Mouse (Mus musculus): ENCODE results near the gene Man2c1. TPM values are rescaled to one million over a fixed set of nuclear protein-coding genes. Genes with fewer than 3 reads are reported as not detected.

The Man2c1 gene
- 35.2 and 39.5 TPM in 2 replicates for polyA plus RNA-seq (2015; fragmentation: Nextera tagmentation; extraction: Ambion mirVana)

GRCm38 (mm10) chr9:57130577-57131433 is at the start of gene Man2c1:
TSS of gene Man2c1 (plus strand) at chr9:57130690.
- Histone ChIP-seq H3K4me1 (replicated peaks; ENCODE audit: control insufficient read depth, insufficient read depth) (no peaks in the 10 kb centered on the region), H3K27me3 (ENCODE audit: control insufficient read depth, insufficient read depth, low read length) (no peaks in the 10 kb centered on the region), H3K4me3 (ENCODE audit: low read depth, low read length) (peak within 1 kb of the TSS; percentile 76), H3K27ac (replicated peaks) (peak within 1 kb of the TSS; percentile 98), H3K4me2 (replicated peaks; ENCODE audit: low read depth) (peak within 1 kb of the TSS; percentile 93), H3K9me3 (ENCODE audit: control insufficient read depth, low read length) (no peaks in the 10 kb centered on the region), H3K36me3 (ENCODE audit: control insufficient read depth, insufficient read depth, low read length) (peaks cover 11% of the 10 kb centered on the region), H3K9ac (ENCODE audit: low read length) (peak within 1 kb of the TSS; percentile 87)
- TF ChIP-seq CTCF (IDR thresholded peaks at IDR 0.05; ENCODE audit: low read depth): peak; percentile 90
- TF ChIP-seq EP300 (optimal IDR thresholded peaks at IDR 0.05): peak; percentile 25
- DNase-seq (ENCODE audit: low spot score) (peak; percentile 94), ATAC-seq (ENCODE audit: low FRiP score, low TSS enrichment) (peak; percentile 91)
- WGBS: under 1% methylated on average over 50 of the region's 58 CpGs

- no peak overlapping the region for H3K4me2 ChIP-seq (replicated peaks; ENCODE audit: low read depth)
- 77% methylated on average over 3 of the region's 3 CpGs for WGBS
- ATAC-seq (ENCODE audit: low FRiP score, low TSS enrichment): no peak
- no peaks in the 10 kb centered on the region for H3K4me1 ChIP-seq (replicated peaks; ENCODE audit: control insufficient read depth, insufficient read depth)
- H3K27ac ChIP-seq (replicated peaks): no peak overlapping the region
- H3K4me3 ChIP-seq (ENCODE audit: low read depth, low read length): no peak overlapping the region
- no peak for DNase-seq (ENCODE audit: low spot score)
- TF ChIP-seq EP300 (optimal IDR thresholded peaks at IDR 0.05): no peak
- TF ChIP-seq CTCF (IDR thresholded peaks at IDR 0.05; ENCODE audit: low read depth): no peak
- H3K9me3 ChIP-seq (ENCODE audit: control insufficient read depth, low read length): no peaks in the 10 kb centered on the region
- H3K9ac ChIP-seq (ENCODE audit: low read length): no peak overlapping the region
- H3K27me3 ChIP-seq (ENCODE audit: control insufficient read depth, insufficient read depth, low read length): no peaks in the 10 kb centered on the region
- H3K36me3 ChIP-seq (ENCODE audit: control insufficient read depth, insufficient read depth, low read length): 0 out of 2 replicates have a peak, but pooled peaks cover 2% of the 10 kb centered on the region
These were observed 48.3 kb upstream of the Man2c1 start for GRCm38 (mm10) chr9:57082236-57082635.

- H3K4me3 ChIP-seq (ENCODE audit: low read depth, low read length): no peak overlapping the region
- WGBS: 87% methylated on average over 13 of the region's 13 CpGs
- no peak for DNase-seq (ENCODE audit: low spot score)
These were observed 13.2 kb upstream of the Man2c1 start for GRCm38 (mm10) chr9:57117261-57117755.

GRCm38 (mm10) chr9:57129641-57130040 is 849 bp upstream of the Man2c1 start:
- H3K9ac ChIP-seq (ENCODE audit: low read length): no peak overlapping the region
- DNase-seq (ENCODE audit: low spot score) (no peak), ATAC-seq (ENCODE audit: low FRiP score, low TSS enrichment) (no peak)
- peaks cover 11% of the 10 kb centered on the region; the same call in 1 of the 2 replicates for H3K36me3 ChIP-seq (ENCODE audit: control insufficient read depth, insufficient read depth, low read length)
- peak overlapping the region; percentile 76; the same call in 1 of the 2 replicates for H3K4me3 ChIP-seq (ENCODE audit: low read depth, low read length)
- H3K27me3 ChIP-seq (ENCODE audit: control insufficient read depth, insufficient read depth, low read length): no peaks in the 10 kb centered on the region
- no peaks in the 10 kb centered on the region for H3K9me3 ChIP-seq (ENCODE audit: control insufficient read depth, low read length)
- H3K27ac ChIP-seq (replicated peaks): no peak overlapping the region
- TF ChIP-seq EP300 (optimal IDR thresholded peaks at IDR 0.05) (no peak), CTCF (IDR thresholded peaks at IDR 0.05; ENCODE audit: low read depth) (no peak)
- H3K4me2 ChIP-seq (replicated peaks; ENCODE audit: low read depth): peak overlapping the region; percentile 93
- H3K4me1 ChIP-seq (replicated peaks; ENCODE audit: control insufficient read depth, insufficient read depth): no peaks in the 10 kb centered on the region

More at GRCm38 (mm10) chr9:57117261-57117755, 13.2 kb upstream of the Man2c1 start:
- Histone ChIP-seq H3K9ac (ENCODE audit: low read length) (no peak overlapping the region), H3K27ac (replicated peaks) (no peak overlapping the region), H3K9me3 (ENCODE audit: control insufficient read depth, low read length) (no peaks in the 10 kb centered on the region), H3K27me3 (ENCODE audit: control insufficient read depth, insufficient read depth, low read length) (no peaks in the 10 kb centered on the region), H3K4me1 (replicated peaks; ENCODE audit: control insufficient read depth, insufficient read depth) (no peaks in the 10 kb centered on the region), H3K36me3 (ENCODE audit: control insufficient read depth, insufficient read depth, low read length) (peaks cover 30% of the 10 kb centered on the region), H3K4me2 (replicated peaks; ENCODE audit: low read depth) (no peak overlapping the region)
- TF ChIP-seq CTCF (IDR thresholded peaks at IDR 0.05; ENCODE audit: low read depth) (no peak), EP300 (optimal IDR thresholded peaks at IDR 0.05) (no peak)
- ATAC-seq (ENCODE audit: low FRiP score, low TSS enrichment): no peak

GRCm38 (mm10) chr9:57137246-57137645 is 6.8 kb downstream of the Man2c1 start:
- H3K36me3 ChIP-seq (ENCODE audit: control insufficient read depth, insufficient read depth, low read length): peaks cover 13% of the 10 kb centered on the region
- DNase-seq (ENCODE audit: low spot score): no peak
- H3K9ac ChIP-seq (ENCODE audit: low read length): no peak overlapping the region
- WGBS: 88% methylated on average over 6 of the region's 6 CpGs
- no peaks in the 10 kb centered on the region for H3K27me3 ChIP-seq (ENCODE audit: control insufficient read depth, insufficient read depth, low read length)
- no peaks in the 10 kb centered on the region for H3K9me3 ChIP-seq (ENCODE audit: control insufficient read depth, low read length)
- no peak overlapping the region for H3K4me2 ChIP-seq (replicated peaks; ENCODE audit: low read depth)
- H3K27ac ChIP-seq (replicated peaks): no peak overlapping the region
- H3K4me3 ChIP-seq (ENCODE audit: low read depth, low read length): no peak overlapping the region
- no peak for TF ChIP-seq CTCF (IDR thresholded peaks at IDR 0.05; ENCODE audit: low read depth)
- TF ChIP-seq EP300 (optimal IDR thresholded peaks at IDR 0.05): no peak
- H3K4me1 ChIP-seq (replicated peaks; ENCODE audit: control insufficient read depth, insufficient read depth): no peaks in the 10 kb centered on the region
- ATAC-seq (ENCODE audit: low FRiP score, low TSS enrichment): no peak

- H3K4me3 ChIP-seq (ENCODE audit: low read depth, low read length): no peak overlapping the region
- ATAC-seq (ENCODE audit: low FRiP score, low TSS enrichment) (no peak), DNase-seq (ENCODE audit: low spot score) (no peak)
- no peaks in the 10 kb centered on the region for H3K4me1 ChIP-seq (replicated peaks; ENCODE audit: control insufficient read depth, insufficient read depth)
- no peak overlapping the region for H3K27ac ChIP-seq (replicated peaks)
- peaks cover 13% of the 10 kb centered on the region for H3K36me3 ChIP-seq (ENCODE audit: control insufficient read depth, insufficient read depth, low read length)
- no peaks in the 10 kb centered on the region for H3K9me3 ChIP-seq (ENCODE audit: control insufficient read depth, low read length)
- WGBS: 85% methylated on average over 9 of the region's 9 CpGs
- no peak for TF ChIP-seq CTCF (IDR thresholded peaks at IDR 0.05; ENCODE audit: low read depth)
- no peak for TF ChIP-seq EP300 (optimal IDR thresholded peaks at IDR 0.05)
- no peak overlapping the region for H3K4me2 ChIP-seq (replicated peaks; ENCODE audit: low read depth)
- H3K27me3 ChIP-seq (ENCODE audit: control insufficient read depth, insufficient read depth, low read length): no peaks in the 10 kb centered on the region
- no peak overlapping the region for H3K9ac ChIP-seq (ENCODE audit: low read length)
These were observed 7.3 kb downstream of the Man2c1 start for GRCm38 (mm10) chr9:57137777-57138176.
